Mouse (Mus musculus): Measurements from ENCODE around the gene Appl1.

- TF ChIP-seq MYOG (IDR thresholded peaks at IDR 0.05; ENCODE audit: control insufficient read depth in 1 of 3, insufficient read depth in 1 of 3, insufficient read length in 2 of 3, low read depth in 2 of 3) = no peak
- TF ChIP-seq REST (IDR thresholded peaks at IDR 0.05; ENCODE audit: insufficient read depth, insufficient read length) = no peak
These were observed 5.2 kb upstream of the Appl1 start for GRCm38 (mm10) chr14:26976212-26976611.

Measured in myocyte (in vitro differentiated cells).